Mouse (Mus musculus): ENCODE measurements around the gene Parp6.

DNA sequence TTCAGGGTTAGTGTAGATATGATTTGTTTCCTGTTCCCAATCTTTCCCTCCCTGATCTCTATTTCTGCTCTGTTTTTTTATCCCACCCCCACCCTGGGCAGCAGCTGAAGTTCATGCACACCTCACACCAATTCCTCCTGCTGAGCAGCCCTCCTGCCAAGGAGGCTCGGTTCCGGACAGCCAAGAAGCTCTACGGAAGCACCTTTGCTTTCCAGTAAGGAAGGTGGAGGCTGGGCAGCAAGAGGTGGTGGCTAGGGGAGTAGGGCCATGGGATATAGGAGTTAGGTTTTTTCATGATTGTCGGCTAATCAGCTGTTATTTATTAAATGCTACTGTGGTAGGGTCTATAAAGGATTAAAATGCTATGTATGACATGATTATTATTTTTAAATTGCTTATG is 22.9 kb downstream of the Parp6 start:
- TF ChIP-seq CTCF (IDR thresholded peaks at IDR 0.05; ENCODE audit: borderline replicate concordance, control insufficient read depth, extremely low read depth, insufficient read depth, low read length, poor library complexity) (no peak), POLR2A (IDR thresholded peaks at IDR 0.05; ENCODE audit: control insufficient read depth, extremely low read depth, insufficient read depth, low read length, poor library complexity) (no peak)

Measured in thymus, adult 2 months (tissue).